Mouse (Mus musculus) heart, embryonic 15.5 days (tissue): ENCODE measurements around the gene Metap2. TPM values are rescaled to one million over a fixed set of nuclear protein-coding genes. Genes with fewer than 3 reads are reported as not detected.
A peak's percentile ranks its signal among the peaks of the same experiment; 100 is the strongest.

Source experiments
- ATAC-seq: fragments of 200-750 bp; cut with Nextera tagmentation; replicated peaks from 2 replicates; pipeline ENCODE4 v1.8.0; 2017; ENCODE audit warnings: low read depth, moderate TSS enrichment; ENCODE audit not compliant: insufficient number of reproducible peaks, insufficient read depth, low FRiP score
- H3K27ac ChIP-seq: fragments of 300-500 bp; sonication (generic); 2 replicates; pipeline ENCODE4 v1.5.1; 2015; ENCODE audit warnings: mild to moderate bottlenecking, inconsistent platforms
- H3K27me3 ChIP-seq: fragments of 300-500 bp; sonication (generic); 2 replicates; pipeline ENCODE4 v1.6.1; 2015; ENCODE audit warnings: inconsistent platforms
- H3K36me3 ChIP-seq: fragments of 300-500 bp; sonication (generic); 2 replicates; pipeline ENCODE4 v1.6.1; 2015; ENCODE audit warnings: mild to moderate bottlenecking, inconsistent platforms
- H3K4me1 ChIP-seq: fragments of 300-500 bp; sonication (generic); replicated peaks from 2 replicates; pipeline ENCODE4 v1.6.1; 2015; ENCODE audit warnings: inconsistent platforms
- H3K4me2 ChIP-seq: fragments of 300-500 bp; sonication (generic); 2 replicates; pipeline ENCODE4 v1.6.1; 2015; ENCODE audit warnings: inconsistent platforms, mild to moderate bottlenecking, moderate library complexity
- H3K4me3 ChIP-seq: fragments of 300-500 bp; sonication (generic); 2 replicates; pipeline ENCODE4 v1.5.1; 2015; ENCODE audit warnings: mild to moderate bottlenecking, inconsistent platforms
- H3K9ac ChIP-seq: fragments of 300-500 bp; sonication (generic); 2 replicates; pipeline ENCODE4 v1.6.1; 2015; ENCODE audit warnings: mild to moderate bottlenecking, inconsistent platforms
- H3K9me3 ChIP-seq: fragments of 300-500 bp; sonication (generic); replicated peaks from 2 replicates; pipeline ENCODE4 v1.6.1; 2016; ENCODE audit warnings: inconsistent platforms
- WGBS: fragments of 180-500 bp; shearing (Covaris S2); methylation state at CpG from one replicate; pipeline ENCODE4 v1.1.7; 2015; ENCODE audit warnings: mixed read lengths; 5-methylcytosine and 5-hydroxymethylcytosine counted together
- polyA plus RNA-seq: library from polyadenylated mRNA; unstranded; fragments of >200 nt; fragmentation: Nextera tagmentation; extraction: Ambion mirVana; gene quantifications from 2 replicates; pipeline ENCODE4 v1.2.1, GENCODE M21; 2015

Metap2 gene
- polyA plus RNA-seq, 1 experiment from 2014 or later = 156 TPM

DNA sequence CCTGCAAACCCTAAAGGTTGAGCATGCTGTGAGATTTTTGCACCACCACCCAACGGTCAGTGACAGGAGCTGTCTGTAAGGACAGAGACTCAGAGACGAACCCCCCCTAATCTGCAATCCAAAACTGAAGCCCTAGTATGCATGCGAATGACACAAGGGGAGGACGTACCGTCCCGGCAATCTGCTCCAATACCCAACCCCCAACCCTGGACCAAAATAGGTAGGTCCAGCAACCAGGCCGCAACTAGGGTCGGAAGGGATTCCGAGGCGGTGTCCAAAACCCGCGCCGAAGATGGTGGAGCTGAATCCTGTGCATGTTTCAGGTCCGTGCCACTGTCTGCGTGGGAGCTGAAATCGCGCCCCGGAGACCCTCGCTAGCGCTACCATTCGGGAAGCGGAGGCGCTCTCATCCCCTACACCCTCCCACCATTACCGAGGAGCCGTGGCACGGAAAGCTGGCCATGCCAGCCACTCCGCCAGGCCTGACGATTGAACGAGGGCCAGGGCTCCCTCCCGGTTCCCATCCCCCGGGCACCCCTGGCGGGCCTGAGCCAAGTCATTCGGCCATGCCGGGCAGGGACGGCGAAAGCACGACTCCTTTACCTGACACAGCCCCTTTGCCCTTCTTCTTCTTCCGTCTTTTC is 7.8 kb downstream of the Metap2 start:
- H3K36me3 ChIP-seq = peaks cover 19% of the 10 kb centered on the region
- H3K9ac ChIP-seq = peak overlapping the region; percentile 91
- H3K4me2 ChIP-seq = peak overlapping the region; percentile 78
- under 1% methylated on average over 38 of the region's 38 CpGs for WGBS
- H3K4me1 ChIP-seq = peaks cover 11% of the 10 kb centered on the region
- peak overlapping the region; percentile 99 for H3K4me3 ChIP-seq
- peak; percentile 63 for ATAC-seq
- no peaks in the 10 kb centered on the region for H3K9me3 ChIP-seq
- peak overlapping the region; percentile 90 for H3K27ac ChIP-seq
- no peaks in the 10 kb centered on the region for H3K27me3 ChIP-seq

DNA sequence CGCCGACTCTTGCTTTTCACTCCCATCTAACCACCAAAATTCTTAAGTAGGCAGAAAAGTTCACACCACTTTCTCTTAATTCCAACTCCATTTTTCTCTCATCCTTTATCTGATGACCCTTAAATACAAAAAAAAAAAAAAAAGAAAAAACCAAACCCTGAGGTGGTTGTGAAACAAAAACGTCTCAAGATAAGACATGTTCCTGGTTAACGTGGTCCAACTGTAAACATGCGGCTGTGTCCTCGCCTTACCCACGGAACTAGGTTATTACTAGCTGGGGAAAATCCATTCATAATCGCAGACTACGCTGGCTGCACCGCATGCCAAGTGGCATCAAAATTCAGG is 8.3 kb downstream of the Metap2 start:
- no peak for ATAC-seq
- Histone ChIP-seq H3K27ac (peak overlapping the region; percentile 90), H3K27me3 (no peaks in the 10 kb centered on the region), H3K4me1 (peaks cover 11% of the 10 kb centered on the region), H3K4me3 (peak overlapping the region; percentile 99), H3K9me3 (no peaks in the 10 kb centered on the region), H3K4me2 (peak overlapping the region; percentile 78), H3K9ac (peak overlapping the region; percentile 91), H3K36me3 (peaks cover 19% of the 10 kb centered on the region)
- 13% methylated on average over 10 of the region's 10 CpGs for WGBS

GRCm38 (mm10) chr10:93885839-93886477 is 10.9 kb downstream of the Metap2 start:
- no peak overlapping the region for H3K4me2 ChIP-seq
- no peak for ATAC-seq
- peaks cover 11% of the 10 kb centered on the region for H3K4me1 ChIP-seq
- H3K27me3 ChIP-seq = no peaks in the 10 kb centered on the region
- no peak overlapping the region for H3K4me3 ChIP-seq
- no peaks in the 10 kb centered on the region for H3K9me3 ChIP-seq
- H3K9ac ChIP-seq = no peak overlapping the region
- H3K27ac ChIP-seq = no peak overlapping the region
- peaks cover 19% of the 10 kb centered on the region for H3K36me3 ChIP-seq
- WGBS = 90% methylated on average over 14 of the region's 14 CpGs

- Histone ChIP-seq H3K4me2 (no peak overlapping the region), H3K4me1 (peaks cover 1% of the 10 kb centered on the region), H3K27me3 (no peaks in the 10 kb centered on the region), H3K9ac (no peak overlapping the region), H3K9me3 (no peaks in the 10 kb centered on the region), H3K36me3 (peaks cover 40% of the 10 kb centered on the region), H3K27ac (no peak overlapping the region), H3K4me3 (no peak overlapping the region)
- 73% methylated on average over 8 of the region's 8 CpGs for WGBS
- ATAC-seq = no peak
Observed at GRCm38 (mm10) chr10:93882738-93883364, 14.0 kb downstream of the Metap2 start.

DNA sequence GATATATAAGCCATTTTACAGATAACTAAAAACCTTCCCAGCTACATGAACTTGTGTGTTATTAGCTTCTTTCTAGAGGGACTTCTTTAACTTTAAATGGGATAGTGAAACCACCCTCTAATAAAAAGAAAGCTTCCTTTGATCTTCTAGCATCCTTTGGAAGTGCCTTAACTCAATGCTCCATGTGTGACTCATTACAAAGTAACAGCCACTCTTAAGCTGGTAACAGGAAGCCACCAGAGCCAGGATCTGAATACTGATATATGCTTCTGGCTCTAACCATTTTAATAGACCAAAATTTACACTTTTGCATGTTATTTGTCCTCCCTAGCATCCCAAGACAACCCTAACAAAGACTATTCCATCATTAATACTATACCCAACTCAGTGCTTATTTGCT is 15.0 kb downstream of the Metap2 start:
- no peak for ATAC-seq
- no peaks in the 10 kb centered on the region for H3K4me1 ChIP-seq
- H3K9me3 ChIP-seq = no peaks in the 10 kb centered on the region
- no peaks in the 10 kb centered on the region for H3K27me3 ChIP-seq
- H3K4me2 ChIP-seq = no peak overlapping the region
- no peak overlapping the region for H3K9ac ChIP-seq
- H3K4me3 ChIP-seq = no peak overlapping the region
- H3K36me3 ChIP-seq = peaks cover 41% of the 10 kb centered on the region
- no peak overlapping the region for H3K27ac ChIP-seq

DNA sequence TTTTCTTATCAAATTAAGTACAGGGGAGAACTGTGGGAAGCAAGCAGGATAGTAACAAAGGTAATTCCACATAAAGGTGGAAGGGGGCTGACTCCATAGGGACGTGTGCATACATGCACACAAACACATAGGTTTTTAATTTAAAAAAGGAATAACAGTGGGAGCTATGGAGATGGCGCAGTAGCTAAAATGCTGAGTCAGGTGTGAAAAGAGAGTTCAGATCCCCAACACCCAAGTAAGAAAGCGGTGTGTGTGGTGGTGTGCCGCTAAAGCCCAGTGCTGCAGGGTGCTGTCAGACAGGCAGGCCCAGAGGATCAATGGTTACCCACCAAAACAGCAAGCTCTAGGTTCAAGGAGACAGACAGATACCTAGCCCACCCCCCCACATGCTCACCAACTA is 18.2 kb downstream of the Metap2 start:
- H3K27ac ChIP-seq = no peak overlapping the region
- no peaks in the 10 kb centered on the region for H3K27me3 ChIP-seq
- no peak for ATAC-seq
- no peak overlapping the region for H3K4me2 ChIP-seq
- no peak overlapping the region for H3K9ac ChIP-seq
- 96% methylated on average over 4 of the region's 4 CpGs for WGBS
- H3K36me3 ChIP-seq = peaks cover 34% of the 10 kb centered on the region
- no peaks in the 10 kb centered on the region for H3K4me1 ChIP-seq
- no peak overlapping the region for H3K4me3 ChIP-seq
- H3K9me3 ChIP-seq = no peaks in the 10 kb centered on the region

DNA sequence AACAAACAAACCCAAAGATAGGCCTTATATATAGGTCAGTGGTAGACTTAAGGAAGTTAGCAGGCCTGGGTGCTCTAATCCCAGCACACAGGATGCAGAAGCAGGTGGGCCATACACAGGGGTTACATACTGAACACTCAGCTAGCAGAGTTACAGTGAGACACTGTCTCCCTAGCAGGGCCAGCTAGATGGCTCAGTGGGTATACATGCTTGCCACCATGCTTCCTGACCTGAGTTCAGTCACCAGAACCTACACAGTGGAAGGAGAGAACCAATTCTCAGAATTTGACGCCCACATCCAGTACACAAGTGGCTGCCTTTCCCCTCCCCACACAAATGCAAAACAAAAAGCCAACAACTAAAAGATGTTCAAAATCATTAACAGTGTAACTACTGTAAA is 20.1 kb downstream of the Metap2 start:
- no peak overlapping the region for H3K4me2 ChIP-seq
- no peak overlapping the region for H3K4me3 ChIP-seq
- no peak for ATAC-seq
- no peak overlapping the region for H3K27ac ChIP-seq
- no peaks in the 10 kb centered on the region for H3K4me1 ChIP-seq
- no peaks in the 10 kb centered on the region for H3K9me3 ChIP-seq
- no peaks in the 10 kb centered on the region for H3K27me3 ChIP-seq
- WGBS = 75% methylated on average over 1 of the region's 1 CpGs
- peaks cover 42% of the 10 kb centered on the region for H3K36me3 ChIP-seq
- no peak overlapping the region for H3K9ac ChIP-seq

DNA sequence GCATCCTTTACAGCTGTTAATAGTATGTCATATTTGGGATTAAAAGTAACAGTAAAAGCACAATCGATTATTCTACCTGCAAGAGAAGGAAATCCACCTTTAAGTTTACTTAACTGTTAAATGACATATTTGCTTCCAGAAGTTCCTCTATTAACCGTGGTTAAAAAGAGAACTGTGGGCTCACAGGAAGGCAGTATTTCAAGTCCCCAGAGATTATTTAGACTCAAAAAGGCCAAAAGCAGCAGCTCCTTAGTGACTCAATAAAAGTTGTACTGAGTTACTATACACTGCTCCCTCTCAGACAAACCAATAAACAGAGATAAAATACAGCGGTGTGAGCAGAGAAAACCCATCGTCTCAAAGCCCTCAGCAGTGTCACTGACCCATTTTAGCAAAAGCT is 28.0 kb downstream of the Metap2 start:
- WGBS = 87% methylated on average over 4 of the region's 4 CpGs
- no peak overlapping the region for H3K9ac ChIP-seq
- ATAC-seq = no peak
- no peak overlapping the region for H3K4me2 ChIP-seq
- no peak overlapping the region for H3K4me3 ChIP-seq
- no peaks in the 10 kb centered on the region for H3K27me3 ChIP-seq
- H3K9me3 ChIP-seq = no peaks in the 10 kb centered on the region
- H3K4me1 ChIP-seq = no peaks in the 10 kb centered on the region
- no peak overlapping the region for H3K27ac ChIP-seq
- peaks cover 72% of the 10 kb centered on the region for H3K36me3 ChIP-seq

DNA sequence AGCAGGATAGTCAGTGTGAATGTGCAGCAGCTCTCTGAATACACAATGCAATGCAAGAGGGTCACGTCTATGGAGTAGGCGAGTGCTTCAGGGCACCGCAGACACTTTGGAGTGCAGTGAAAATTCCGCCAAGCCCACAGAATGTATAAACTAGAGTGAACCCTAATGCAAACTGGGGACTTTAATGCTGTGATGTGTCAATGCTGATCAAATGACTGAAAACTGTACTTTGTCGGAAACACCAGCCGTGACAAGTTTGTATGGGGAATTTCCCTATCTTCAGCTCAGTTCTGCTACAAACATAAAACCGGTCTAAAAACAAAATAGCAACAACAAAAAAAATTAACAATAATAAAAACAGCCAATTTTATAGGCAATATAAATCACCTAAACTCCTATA is 28.5 kb downstream of the Metap2 start:
- no peak for ATAC-seq
- peaks cover 69% of the 10 kb centered on the region for H3K36me3 ChIP-seq
- H3K27me3 ChIP-seq = no peaks in the 10 kb centered on the region
- no peak overlapping the region for H3K4me3 ChIP-seq
- H3K9ac ChIP-seq = no peak overlapping the region
- 92% methylated on average over 7 of the region's 7 CpGs for WGBS
- H3K9me3 ChIP-seq = no peaks in the 10 kb centered on the region
- no peak overlapping the region for H3K4me2 ChIP-seq
- H3K27ac ChIP-seq = no peak overlapping the region
- H3K4me1 ChIP-seq = no peaks in the 10 kb centered on the region

- ATAC-seq = no peak
- H3K4me2 ChIP-seq = no peak overlapping the region
- H3K4me1 ChIP-seq = no peaks in the 10 kb centered on the region
- H3K36me3 ChIP-seq = peaks cover 13% of the 10 kb centered on the region
- H3K9ac ChIP-seq = no peak overlapping the region
- no peak overlapping the region for H3K27ac ChIP-seq
- H3K9me3 ChIP-seq = no peaks in the 10 kb centered on the region
- WGBS = 88% methylated on average over 6 of the region's 6 CpGs
- H3K27me3 ChIP-seq = no peaks in the 10 kb centered on the region
- no peak overlapping the region for H3K4me3 ChIP-seq
Observed at GRCm38 (mm10) chr10:93856095-93856494, 40.8 kb downstream of the Metap2 start.

DNA sequence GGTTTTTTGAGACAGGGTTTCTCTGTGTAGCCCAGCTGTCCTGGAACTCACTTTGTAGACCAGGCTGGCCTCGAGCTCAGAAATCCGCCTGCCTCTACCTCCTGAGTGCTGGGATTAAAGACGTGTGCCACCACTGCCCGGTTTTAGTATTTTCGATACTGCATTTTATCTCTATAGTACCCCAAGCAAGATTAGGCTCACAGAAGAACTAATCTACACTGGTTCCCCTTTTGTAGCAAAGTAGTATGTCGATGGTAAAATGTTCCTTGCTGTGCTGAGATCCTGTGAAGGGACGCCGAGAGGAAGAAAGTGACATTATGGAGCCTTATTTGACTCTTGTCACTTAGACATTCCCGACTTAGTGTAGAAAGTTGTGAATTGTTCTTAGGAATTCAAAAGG is 41.8 kb downstream of the Metap2 start:
- no peak for ATAC-seq
- H3K4me1 ChIP-seq = no peaks in the 10 kb centered on the region
- H3K27ac ChIP-seq = no peak overlapping the region
- peaks cover 3% of the 10 kb centered on the region; the same call in 1 of the 2 replicates for H3K36me3 ChIP-seq
- H3K27me3 ChIP-seq = no peaks in the 10 kb centered on the region
- H3K4me2 ChIP-seq = no peak overlapping the region
- 80% methylated on average over 9 of the region's 9 CpGs for WGBS
- no peak overlapping the region for H3K4me3 ChIP-seq
- H3K9me3 ChIP-seq = no peaks in the 10 kb centered on the region
- no peak overlapping the region for H3K9ac ChIP-seq

DNA sequence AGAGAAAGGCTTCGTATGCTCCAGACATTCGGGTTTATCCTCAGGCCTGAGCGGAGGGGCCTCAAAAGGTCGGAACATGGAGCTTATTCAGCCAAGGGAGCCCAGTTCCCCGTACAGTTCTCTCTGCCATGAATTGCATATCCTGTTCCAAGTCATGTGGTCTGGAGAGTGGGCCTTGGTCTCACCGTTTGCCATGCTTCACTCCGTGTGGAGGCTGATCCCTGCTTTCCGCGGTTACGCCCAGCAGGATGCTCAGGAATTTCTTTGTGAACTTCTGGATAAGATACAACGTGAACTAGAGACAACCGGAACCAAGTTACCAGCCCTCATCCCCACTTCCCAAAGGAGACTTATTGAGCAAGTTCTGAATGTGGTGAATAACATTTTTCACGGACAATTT is 50.2 kb downstream of the Metap2 start:
- H3K9ac ChIP-seq = no peak overlapping the region
- H3K27me3 ChIP-seq = no peaks in the 10 kb centered on the region
- no peak overlapping the region for H3K27ac ChIP-seq
- no peak for ATAC-seq
- no peaks in the 10 kb centered on the region for H3K4me1 ChIP-seq
- H3K36me3 ChIP-seq = no peaks in the 10 kb centered on the region
- no peak overlapping the region for H3K4me3 ChIP-seq
- WGBS = 89% methylated on average over 13 of the region's 13 CpGs
- no peak overlapping the region for H3K4me2 ChIP-seq
- no peaks in the 10 kb centered on the region for H3K9me3 ChIP-seq
